Comparison of ENCODE assay signal across 26 mouse cellular contexts in the genomic region with DNA sequence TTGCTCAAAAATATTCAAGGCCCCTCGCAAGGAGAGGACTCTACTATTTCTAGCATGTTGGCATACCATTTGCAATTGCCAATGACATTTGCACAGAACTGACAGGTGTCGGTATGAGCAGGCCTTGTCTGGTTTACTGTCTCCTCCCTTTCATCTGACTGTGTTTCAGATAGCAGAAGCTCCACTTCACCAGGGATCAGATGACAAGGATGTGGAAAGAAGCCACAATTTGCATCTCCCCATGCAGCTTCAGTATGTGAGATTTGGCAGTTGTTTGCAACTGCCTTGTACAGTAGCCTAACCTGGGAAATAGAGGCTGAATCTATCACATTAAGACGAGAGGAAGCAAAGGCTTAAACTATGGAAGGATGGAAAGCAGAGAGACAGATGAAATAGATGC. TPM values are rescaled to one million over a fixed set of nuclear protein-coding genes. Genes with fewer than 3 reads are reported as not detected.
DNase-seq lines count a peak whose midpoint lies in the region; ATAC-seq and TF ChIP-seq lines count a peak whose summit lies in the region.
"Had no signal": no experiment of that assay in that cellular context is flagged by ENCODE, and none has a peak within 500 bp of the region (broad histone marks: within the 10 kb centered on the region; RNA-seq: fewer than 3 reads in every experiment).

No protein-coding gene starts in this region.

- H3K36me3 ChIP-seq in CH12.LX (replicated peaks in 1 of 2; ENCODE audit: control insufficient read depth in 1 of 2, insufficient read depth in 1 of 2, low read length in 1 of 2) (no peaks in the 10 kb centered on the region), MEL (ENCODE audit: control insufficient read depth in 1 of 2, insufficient read depth in 2 of 2, low read length in 2 of 2) (peaks cover 0 to 39% of the 10 kb centered on the region in 2 experiments; a peak in 2 of 4 replicates)
- no peaks in the 10 kb centered on the region for H3K36me3 ChIP-seq in liver, embryonic 12.5 days
- H3K36me3 ChIP-seq: forebrain, embryonic 15.5 days; heart, embryonic 13.5 days; hindbrain, embryonic 12.5 days; kidney, embryonic 15.5 days; limb, embryonic 12.5 days; midbrain, embryonic 10.5 days had no signal

- 39% methylated on average over 3 of the region's 3 CpGs for WGBS in liver, embryonic 12.5 days (ENCODE audit: insufficient replicate concordance)

- H3K4me1 ChIP-seq in CH12.LX (ENCODE audit: control insufficient read depth in 1 of 2, insufficient read depth in 2 of 2) (peaks cover 0 to 16% of the 10 kb centered on the region in 2 experiments; a peak in 2 of 4 replicates), MEL (ENCODE audit: control insufficient read depth in 1 of 2, insufficient read depth in 2 of 2, low read length in 2 of 2) (peaks cover 27 to 42% of the 10 kb centered on the region in 2 experiments)
- H3K4me1 ChIP-seq in liver, embryonic 12.5 days: peaks cover 69% of the 10 kb centered on the region
- H3K4me1 ChIP-seq: hindbrain, embryonic 12.5 days had no signal

- H3K27ac ChIP-seq in CH12.LX (ENCODE audit: insufficient read depth, low read depth) (no peak overlapping the region), MEL (ENCODE audit: control insufficient read depth, low read depth, low read length) (peak overlapping the region; percentile 95)
- peak overlapping the region; percentile 86 for H3K27ac ChIP-seq in liver, embryonic 12.5 days
- H3K27ac ChIP-seq: forebrain, embryonic 15.5 days; heart, adult 2 months; heart, embryonic 13.5 days; hindbrain, embryonic 12.5 days; kidney, embryonic 15.5 days; limb, embryonic 12.5 days; midbrain, embryonic 10.5 days had no signal

- in situ Hi-C loops in CH12.LX (cut with MboI; ENCODE audit: low pct_ligation_motif_present, low pct_unique_long_range_greater_than_20kb, low sequenced_read_pairs): no loop called here

- H3K4me3 ChIP-seq in CH12.LX (replicated peaks in 1 of 3; ENCODE audit: low read depth in 2 of 3, low read length in 2 of 3, poor library complexity in 1 of 3) (no peak overlapping the region), MEL (ENCODE audit: control insufficient read depth in 1 of 2, insufficient read depth in 1 of 2, low read depth in 2 of 2, low read length in 2 of 2) (peak overlapping the region; percentile 9 to 36; a peak in 3 of 4 replicates)
- H3K4me3 ChIP-seq in liver, embryonic 12.5 days: no peak overlapping the region
- H3K4me3 ChIP-seq: forebrain, embryonic 15.5 days; heart, adult 2 months; heart, embryonic 13.5 days; hindbrain, embryonic 12.5 days; kidney, embryonic 15.5 days; limb, embryonic 12.5 days; midbrain, embryonic 10.5 days had no signal

- no peak overlapping the region for H3K9ac ChIP-seq in CH12.LX (ENCODE audit: insufficient read depth, low read depth)
- peak overlapping the region; percentile 59 for H3K9ac ChIP-seq in MEL (ENCODE audit: control insufficient read depth, low read depth, low read length, poor library complexity, severe bottlenecking)
- peak overlapping the region; percentile 29 for H3K9ac ChIP-seq in liver, embryonic 12.5 days
- H3K9ac ChIP-seq: forebrain, embryonic 15.5 days; heart, embryonic 13.5 days; hindbrain, embryonic 12.5 days; kidney, embryonic 15.5 days; limb, embryonic 12.5 days; lung, embryonic 14.5 days had no signal

- DNase-seq in CH12.LX (ENCODE audit: extremely low read depth): peak; percentile 53
- peak; percentile 89 for DNase-seq in MEL (ENCODE audit: low read depth, low spot score)
- DNase-seq in MN1 (ENCODE audit: low spot score): no peak
- DNase-seq in lung, postnatal 25 days (ENCODE audit: low spot score): no peak
- DNase-seq in urinary bladder, postnatal 36 days (ENCODE audit: low spot score in 2 of 2): no peak
- DNase-seq: adrenal gland, adult 2 months; cerebellum, adult 18-20 months; cerebellum, postnatal 25 days; gastrocnemius, postnatal 14 days; heart, adult 2 months; heart, postnatal 14 days; kidney, adult 11 months; kidney, postnatal 36 days; layer of hippocampus, postnatal 36 days; lung, embryonic 14.5 days; lung, postnatal 4 days; thymus, adult 2 months had no signal

- ATAC-seq in liver, embryonic 12.5 days: no peak
- peak; percentile 27 for ATAC-seq in megakaryocyte-erythroid progenitor cell, adult 5-6 weeks (replicated peaks; ENCODE audit: low FRiP score, low TSS enrichment, poor library complexity, severe bottlenecking)
- ATAC-seq: forebrain, embryonic 15.5 days; Patski had no signal

- TF ChIP-seq RAD21 in CH12.LX (IDR thresholded peaks at IDR 0.05; ENCODE audit: low read depth, low read length) (no peak), MEL (IDR thresholded peaks at IDR 0.05; ENCODE audit: low read depth, low read length) (no peak)

- no peak overlapping the region for H3K4me2 ChIP-seq in CH12.LX (ENCODE audit: insufficient read depth, low read depth, poor library complexity, severe bottlenecking)
- peak overlapping the region; percentile 59 for H3K4me2 ChIP-seq in liver, embryonic 12.5 days
- H3K4me2 ChIP-seq: forebrain, embryonic 15.5 days; heart, embryonic 13.5 days; hindbrain, embryonic 12.5 days; kidney, embryonic 15.5 days; limb, embryonic 12.5 days; lung, embryonic 14.5 days had no signal

- TF ChIP-seq CTCF in CH12.LX (conservative IDR thresholded peaks at IDR 0.05 in 1 of 2, IDR thresholded peaks at IDR 0.05 in 1 of 2; ENCODE audit: low read depth in 2 of 2, low read length in 2 of 2): no peak
- TF ChIP-seq CTCF in MEL (IDR thresholded peaks at IDR 0.05 in 2 of 3, conservative IDR thresholded peaks at IDR 0.05 in 1 of 3; ENCODE audit: control insufficient read depth in 1 of 3, insufficient read depth in 1 of 3, low read depth in 2 of 3, low read length in 3 of 3, poor library complexity in 1 of 3, severe bottlenecking in 1 of 3): no peak

- H3K27me3 ChIP-seq in CH12.LX (replicated peaks) (no peaks in the 10 kb centered on the region), MEL (ENCODE audit: control insufficient read depth in 1 of 2, insufficient read depth in 2 of 2, low read length in 2 of 2) (no peaks in the 10 kb centered on the region)
- H3K27me3 ChIP-seq in liver, embryonic 12.5 days (replicated peaks): no peaks in the 10 kb centered on the region
- H3K27me3 ChIP-seq: forebrain, embryonic 15.5 days; heart, embryonic 13.5 days; hindbrain, embryonic 12.5 days; limb, embryonic 12.5 days; Patski had no signal

- dilution Hi-C loops in CH12.LX (cut with MboI; ENCODE audit: extremely low pct_ligation_motif_present, extremely low pct_unique_long_range_greater_than_20kb, low sequenced_read_pairs): no loop called here

- no peak for TF ChIP-seq EP300 in CH12.LX (IDR thresholded peaks at IDR 0.05; ENCODE audit: low read length)
- TF ChIP-seq EP300 in MEL (IDR thresholded peaks at IDR 0.05; ENCODE audit: low read depth in 1 of 2, low read length in 2 of 2): peak; percentile 36 to 79

- H3K79me2 ChIP-seq in CH12.LX (replicated peaks; ENCODE audit: control insufficient read depth, extremely low read depth, insufficient read depth, poor library complexity, severe bottlenecking) (no peaks in the 10 kb centered on the region), MEL (ENCODE audit: control insufficient read depth, insufficient read depth, low read length, poor library complexity) (peaks cover 12% of the 10 kb centered on the region)

- H3K9me3 ChIP-seq in CH12.LX (replicated peaks; ENCODE audit: low read length) (peaks cover 4% of the 10 kb centered on the region), MEL (replicated peaks; ENCODE audit: insufficient read depth, low read length) (no peaks in the 10 kb centered on the region)
- H3K9me3 ChIP-seq in liver, embryonic 12.5 days (replicated peaks): no peaks in the 10 kb centered on the region
- H3K9me3 ChIP-seq: forebrain, embryonic 15.5 days; heart, embryonic 13.5 days; hindbrain, embryonic 12.5 days; kidney, embryonic 15.5 days; limb, embryonic 12.5 days; midbrain, embryonic 10.5 days had no signal

- TF ChIP-seq POLR2A in CH12.LX (IDR thresholded peaks at IDR 0.05; ENCODE audit: low read depth, low read length): no peak
- TF ChIP-seq POLR2A in MEL (IDR thresholded peaks at IDR 0.05; ENCODE audit: control insufficient read depth in 1 of 2, insufficient read depth in 1 of 2, low read depth in 1 of 2, low read length in 2 of 2, poor library complexity in 1 of 2): peak in 1 of 2 experiments; percentile 41; a peak in 1 of 4 replicates

TF ChIP-seq in CH12.LX, 34 proteins besides CTCF, POLR2A, EP300 and RAD21 (continues in another document):
- TF ChIP-seq PAX5 (IDR thresholded peaks at IDR 0.05; ENCODE audit: low read length): no peak
- TF ChIP-seq UBTF (IDR thresholded peaks at IDR 0.05; ENCODE audit: low read depth, low read length): no peak
- TF ChIP-seq NRF1 (IDR thresholded peaks at IDR 0.05; ENCODE audit: low read depth, low read length): no peak
- TF ChIP-seq MAX (IDR thresholded peaks at IDR 0.05; ENCODE audit: low read length): no peak
- no peak for TF ChIP-seq NELFE (IDR thresholded peaks at IDR 0.05; ENCODE audit: low read depth, low read length)
- no peak for TF ChIP-seq CHD2 (IDR thresholded peaks at IDR 0.05; ENCODE audit: low read length)
- no peak for TF ChIP-seq SMC3 (IDR thresholded peaks at IDR 0.05; ENCODE audit: low read depth, low read length)
- no peak for TF ChIP-seq ZC3H11A (IDR thresholded peaks at IDR 0.05; ENCODE audit: low read depth, low read length)
- no peak for TF ChIP-seq GABPA (IDR thresholded peaks at IDR 0.05; ENCODE audit: insufficient replicate concordance, low read depth, low read length)

TF ChIP-seq in MEL, 35 proteins besides CTCF, POLR2A, EP300 and RAD21 (continues in another document):
- TF ChIP-seq GABPA (IDR thresholded peaks at IDR 0.05; ENCODE audit: low read depth, low read length) (no peak), TCF12 (IDR thresholded peaks at IDR 0.05; ENCODE audit: low read depth, low read length) (peak; percentile 74), USF1 (IDR thresholded peaks at IDR 0.05; ENCODE audit: low read depth, low read length) (peak; percentile 38; the same call in 1 of the 2 replicates), E2F4 (IDR thresholded peaks at IDR 0.05; ENCODE audit: borderline replicate concordance, low read depth, low read length) (no peak), CHD2 (IDR thresholded peaks at IDR 0.05; ENCODE audit: low read length) (no peak), BHLHE40 (IDR thresholded peaks at IDR 0.05; ENCODE audit: borderline replicate concordance, low read depth, low read length) (no peak), ZMIZ1 (IDR thresholded peaks at IDR 0.05; ENCODE audit: low read depth, low read length) (peak; percentile 31; the same call in 1 of the 2 replicates), MYC (IDR thresholded peaks at IDR 0.05; ENCODE audit: low read depth, low read length) (no peak)

RNA-seq across cellular contexts. Expression of a gene that starts 3.6 kb away (rescaled TPM):
- total RNA-seq in CH12.LX (2012; rRNA removed): not detected in 2 replicates
- total RNA-seq in CH12.LX (2014; rRNA removed): not detected in 2 replicates
- polyA plus RNA-seq in CH12.LX (2012; ENCODE audit: insufficient read length, low read depth): not detected in 2 replicates
- 342 and 456 TPM in 2 replicates for total RNA-seq in MEL (2012; rRNA removed)
- polyA plus RNA-seq in MEL (2012; ENCODE audit: insufficient read depth in 1 of 2, insufficient read length in 2 of 2, low read depth in 1 of 2, low replicate concordance in 2 of 2, missing spikeins in 1 of 2): 100 to 1,000 TPM in 1 of 2 experiments, not detected in 1; 792 TPM
- polyA plus RNA-seq in liver, embryonic 12.5 days (2016; fragmentation: Nextera tagmentation; extraction: Ambion mirVana): 428 and 436 TPM in 2 replicates
- 213 and 259 TPM in 2 replicates for total RNA-seq in megakaryocyte-erythroid progenitor cell, adult 5-6 weeks (2014; fragmentation: Nextera tagmentation)
- total RNA-seq in megakaryocyte-erythroid progenitor cell, adult 5-6 weeks (2017): 174 and 298 TPM in 2 replicates

Comparison
In these comparisons a context has a peak if more than half of its experiments do, and no peak if none do; other contexts are left out.
1. DNase-seq: peak in CH12.LX (single experiment) and MEL (single experiment); none in MN1 (single experiment), lung, postnatal 25 days (single experiment) and urinary bladder, postnatal 36 days (0 of 2).
2. H3K4me3 ChIP-seq: peak in MEL (2 of 2); none in CH12.LX (0 of 3) and liver, embryonic 12.5 days (single experiment).
3. RNA of a gene that starts 3.6 kb away (total RNA-seq): 342 to 456 TPM in MEL and 174 to 298 TPM in megakaryocyte-erythroid progenitor cell, adult 5-6 weeks; not detected in CH12.LX; every median in the first group is over 100 times any median in the second.